In genomic region chr14:16364161-16364831, GRCm38 (mm10) we compare ENCODE assay signal across 8 mouse cellular contexts. TPM values are rescaled to one million over a fixed set of nuclear protein-coding genes. Genes with fewer than 3 reads are reported as not detected.
DNase-seq lines count a peak whose midpoint lies in the region; ATAC-seq and TF ChIP-seq lines count a peak whose summit lies in the region.

No protein-coding gene starts in this region.

- DNase-seq in 3T3-L1 (ENCODE audit: low read depth, low spot score): peak; percentile 77
- peak; percentile 89 for DNase-seq in adipocyte (ENCODE audit: low spot score)
- DNase-seq in spleen, postnatal 36 days (ENCODE audit: low spot score in 2 of 2): peak; percentile 75 to 78

- peak overlapping the region; percentile 98 for H3K27ac ChIP-seq in intestine, postnatal 0 days (ENCODE audit: low read depth, low read length)
- H3K27ac ChIP-seq in limb, embryonic 12.5 days: peak overlapping the region; percentile 98
- peak overlapping the region; percentile 100 for H3K27ac ChIP-seq in midbrain, embryonic 13.5 days

- no peaks in the 10 kb centered on the region for H3K36me3 ChIP-seq in intestine, postnatal 0 days (ENCODE audit: control insufficient read depth, insufficient read depth)
- H3K36me3 ChIP-seq in limb, embryonic 12.5 days: 0 out of 2 replicates have a peak, but pooled peaks cover 3% of the 10 kb centered on the region
- H3K36me3 ChIP-seq in midbrain, embryonic 13.5 days: no peaks in the 10 kb centered on the region

- WGBS in intestine, postnatal 0 days: under 1% methylated on average over 26 of the region's 32 CpGs
- under 1% methylated on average over 27 of the region's 32 CpGs for WGBS in limb, embryonic 12.5 days
- under 1% methylated on average over 25 of the region's 32 CpGs for WGBS in midbrain, embryonic 13.5 days

- H3K9ac ChIP-seq in intestine, postnatal 0 days (ENCODE audit: low read depth, low read length): peak overlapping the region; percentile 97
- peak overlapping the region; percentile 81 for H3K9ac ChIP-seq in limb, embryonic 12.5 days (replicated peaks)
- peak overlapping the region; percentile 100 for H3K9ac ChIP-seq in midbrain, embryonic 13.5 days (replicated peaks)

- H3K4me2 ChIP-seq in intestine, postnatal 0 days (replicated peaks; ENCODE audit: low read depth): peak overlapping the region; percentile 94
- H3K4me2 ChIP-seq in limb, embryonic 12.5 days: peak overlapping the region; percentile 80
- H3K4me2 ChIP-seq in midbrain, embryonic 13.5 days (replicated peaks): peak overlapping the region; percentile 74

- H3K4me3 ChIP-seq in intestine, postnatal 0 days (ENCODE audit: low read depth, low read length): peak overlapping the region; percentile 97
- peak overlapping the region; percentile 93 for H3K4me3 ChIP-seq in limb, embryonic 12.5 days (replicated peaks)
- H3K4me3 ChIP-seq in midbrain, embryonic 13.5 days (replicated peaks): peak overlapping the region; percentile 94

- H3K27me3 ChIP-seq in intestine, postnatal 0 days (replicated peaks; ENCODE audit: control insufficient read depth, insufficient read depth, low read length): no peaks in the 10 kb centered on the region
- H3K27me3 ChIP-seq in limb, embryonic 12.5 days: no peaks in the 10 kb centered on the region
- H3K27me3 ChIP-seq in midbrain, embryonic 13.5 days: no peaks in the 10 kb centered on the region

- H3K4me1 ChIP-seq in intestine, postnatal 0 days (replicated peaks; ENCODE audit: control insufficient read depth, insufficient read depth, low read length): no peaks in the 10 kb centered on the region
- peaks cover 14% of the 10 kb centered on the region for H3K4me1 ChIP-seq in limb, embryonic 12.5 days (replicated peaks)
- H3K4me1 ChIP-seq in midbrain, embryonic 13.5 days (replicated peaks): peaks cover 31% of the 10 kb centered on the region

- peak; percentile 23 for ATAC-seq in common myeloid progenitor, adult 5-6 weeks (replicated peaks; ENCODE audit: low read depth, poor library complexity, severe bottlenecking)
- ATAC-seq in granulocyte monocyte progenitor cell, adult 5-6 weeks (replicated peaks; ENCODE audit: poor library complexity, severe bottlenecking): peak; percentile 31
- ATAC-seq in intestine, postnatal 0 days: peak; percentile 34
- ATAC-seq in limb, embryonic 12.5 days (ENCODE audit: insufficient number of reproducible peaks, insufficient read depth, low FRiP score, low TSS enrichment, low read depth): peak; percentile 69
- peak; percentile 83 for ATAC-seq in midbrain, embryonic 13.5 days

- H3K9me3 ChIP-seq in intestine, postnatal 0 days (ENCODE audit: control insufficient read depth): no peaks in the 10 kb centered on the region
- H3K9me3 ChIP-seq in limb, embryonic 12.5 days: no peaks in the 10 kb centered on the region
- H3K9me3 ChIP-seq in midbrain, embryonic 13.5 days: no peaks in the 10 kb centered on the region

- TF ChIP-seq CTCF in intestine, postnatal 0 days (IDR thresholded peaks at IDR 0.05; ENCODE audit: low read depth): no peak

RNA-seq across cellular contexts. Expression of gene Top2b, which starts 0.7 kb away (rescaled TPM):
- 245 and 306 TPM in 2 replicates for total RNA-seq in common myeloid progenitor, adult 5-6 weeks (2017)
- 84.8 and 111 TPM in 2 replicates for total RNA-seq in granulocyte monocyte progenitor cell, adult 5-6 weeks (2014; fragmentation: Nextera tagmentation)
- 125 and 160 TPM in 2 replicates for total RNA-seq in granulocyte monocyte progenitor cell, adult 5-6 weeks (2017)
- polyA plus RNA-seq in intestine, postnatal 0 days (2015; fragmentation: Nextera tagmentation; extraction: Ambion mirVana): 16.2 and 17.7 TPM in 2 replicates
- polyA plus RNA-seq in limb, embryonic 12.5 days (2016; fragmentation: Nextera tagmentation; extraction: Ambion mirVana): 148 and 151 TPM in 2 replicates
- 118 and 130 TPM in 2 replicates for polyA plus RNA-seq in midbrain, embryonic 13.5 days (2015; fragmentation: Nextera tagmentation; extraction: Ambion mirVana)

Comparison
In these comparisons a context has a peak if more than half of its experiments do, and no peak if none do; other contexts are left out.
1. Peak in every context shown above with its lines: DNase-seq, ATAC-seq, H3K4me3 ChIP-seq and H3K27ac ChIP-seq.
2. ATAC-seq: peak in every context shown above with its lines; median percentile 83 in midbrain, embryonic 13.5 days; 69 in limb, embryonic 12.5 days; 34 in intestine, postnatal 0 days; 31 in granulocyte monocyte progenitor cell, adult 5-6 weeks; 23 in common myeloid progenitor, adult 5-6 weeks.